8 mouse cellular contexts compared by ENCODE assay signal in the genomic region with DNA sequence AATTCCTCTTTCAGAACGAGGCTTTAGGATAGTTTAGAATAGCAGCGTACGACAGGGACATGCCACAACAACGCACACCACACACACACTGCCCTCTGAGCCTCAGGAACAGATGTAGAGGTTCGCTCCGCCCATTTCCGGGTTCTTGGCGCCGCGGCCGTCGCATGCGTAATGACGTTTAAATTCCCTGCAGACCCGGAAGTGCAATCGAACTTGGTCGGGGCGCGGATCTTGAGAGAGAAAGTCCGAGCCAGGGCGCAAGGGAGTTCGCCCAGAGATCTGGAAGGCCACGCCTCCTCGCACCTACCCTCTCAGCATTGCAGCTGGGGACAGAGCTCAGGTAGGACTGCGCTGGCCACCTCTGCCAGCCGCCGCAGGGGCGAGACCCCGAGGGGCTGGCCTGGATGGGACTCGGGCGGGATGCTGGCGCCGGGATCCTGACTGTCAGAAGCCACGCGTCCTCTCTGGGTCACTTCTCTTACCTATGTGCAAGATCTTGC. TPM values are rescaled to one million over a fixed set of nuclear protein-coding genes. Genes with fewer than 3 reads are reported as not detected.
DNase-seq lines count a peak whose midpoint lies in the region; ATAC-seq and TF ChIP-seq lines count a peak whose summit lies in the region.

No protein-coding gene starts in this region.

- peak overlapping the region; percentile 88 for H3K9ac ChIP-seq in MEL (ENCODE audit: control insufficient read depth, low read depth, low read length, poor library complexity, severe bottlenecking)
- peak overlapping the region; percentile 58 for H3K9ac ChIP-seq in forebrain, postnatal 0 days
- H3K9ac ChIP-seq in lung, embryonic 15.5 days = peak overlapping the region; percentile 66

- no peaks in the 10 kb centered on the region for H3K9me3 ChIP-seq in MEL (replicated peaks; ENCODE audit: insufficient read depth, low read length)
- no peaks in the 10 kb centered on the region for H3K9me3 ChIP-seq in forebrain, postnatal 0 days (ENCODE audit: low read length)
- H3K9me3 ChIP-seq in lung, embryonic 15.5 days = no peaks in the 10 kb centered on the region

- under 1% methylated on average over 35 of the region's 35 CpGs for WGBS in cerebellum, adult 2 months
- under 1% methylated on average over 35 of the region's 35 CpGs for WGBS in forebrain, postnatal 0 days
- WGBS in lung, embryonic 15.5 days = under 1% methylated on average over 35 of the region's 35 CpGs

- H3K79me2 ChIP-seq in MEL (ENCODE audit: control insufficient read depth, insufficient read depth, low read length, poor library complexity) = peaks cover 25% of the 10 kb centered on the region

- peaks cover 0 to 14% of the 10 kb centered on the region in 2 experiments; a peak in 2 of 4 replicates for H3K36me3 ChIP-seq in MEL (ENCODE audit: control insufficient read depth in 1 of 2, insufficient read depth in 2 of 2, low read length in 2 of 2)
- H3K36me3 ChIP-seq in forebrain, postnatal 0 days (ENCODE audit: insufficient read depth) = no peaks in the 10 kb centered on the region
- no peaks in the 10 kb centered on the region for H3K36me3 ChIP-seq in lung, embryonic 15.5 days

- ATAC-seq in forebrain, postnatal 0 days = peak; percentile 99
- peak; percentile 98 for ATAC-seq in lung, embryonic 15.5 days (ENCODE audit: borderline replicate concordance, extremely low read depth, low FRiP score, low TSS enrichment)

- peaks cover 4 to 7% of the 10 kb centered on the region in 2 experiments for H3K4me1 ChIP-seq in MEL (ENCODE audit: control insufficient read depth in 1 of 2, insufficient read depth in 2 of 2, low read length in 2 of 2)
- no peaks in the 10 kb centered on the region for H3K4me1 ChIP-seq in cerebellum, adult 2 months (ENCODE audit: control insufficient read depth, insufficient read depth, low read length)
- H3K4me1 ChIP-seq in forebrain, postnatal 0 days (ENCODE audit: insufficient read depth) = peaks cover 9% of the 10 kb centered on the region
- H3K4me1 ChIP-seq in lung, embryonic 15.5 days = peaks cover 9% of the 10 kb centered on the region; the same call in 1 of the 2 replicates

- H3K4me3 ChIP-seq in MEL (ENCODE audit: control insufficient read depth in 1 of 2, insufficient read depth in 1 of 2, low read depth in 2 of 2, low read length in 2 of 2) = peak overlapping the region; percentile 65 to 93
- peak overlapping the region; percentile 95 for H3K4me3 ChIP-seq in cerebellum, adult 2 months (replicated peaks; ENCODE audit: insufficient read depth, low read depth, low read length)
- H3K4me3 ChIP-seq in forebrain, postnatal 0 days (ENCODE audit: low read depth, low read length) = peak overlapping the region; percentile 81
- H3K4me3 ChIP-seq in lung, embryonic 15.5 days = peak overlapping the region; percentile 73

- DNase-seq in MEL (ENCODE audit: low read depth, low spot score) = peak; percentile 96
- DNase-seq in cerebellum, adult 2 months = peak; percentile 90 to 92
- peak; percentile 95 for DNase-seq in forebrain, postnatal 0 days
- peak; percentile 94 for DNase-seq in heart, postnatal 4 days
- peak; percentile 86 to 92 for DNase-seq in layer of hippocampus, adult 8-10 months (ENCODE audit: low spot score in 2 of 2)
- peak; percentile 82 for DNase-seq in ovary, adult 18-20 months (ENCODE audit: low spot score)
- DNase-seq in thymus, postnatal 0 days (ENCODE audit: low spot score) = peak; percentile 93

- no peak for TF ChIP-seq CTCF in MEL (IDR thresholded peaks at IDR 0.05 in 2 of 3, conservative IDR thresholded peaks at IDR 0.05 in 1 of 3; ENCODE audit: control insufficient read depth in 1 of 3, insufficient read depth in 1 of 3, low read depth in 2 of 3, low read length in 3 of 3, poor library complexity in 1 of 3, severe bottlenecking in 1 of 3)
- TF ChIP-seq CTCF in cerebellum, adult 2 months (IDR thresholded peaks at IDR 0.05; ENCODE audit: borderline replicate concordance, insufficient read depth, low read depth, low read length) = no peak
- no peak for TF ChIP-seq CTCF in forebrain, postnatal 0 days (IDR thresholded peaks at IDR 0.05; ENCODE audit: low read depth)

- TF ChIP-seq POLR2A in MEL (IDR thresholded peaks at IDR 0.05; ENCODE audit: control insufficient read depth in 1 of 2, insufficient read depth in 1 of 2, low read depth in 1 of 2, low read length in 2 of 2, poor library complexity in 1 of 2) = peak; percentile 70 to 96
- peak; percentile 77; the same call in 1 of the 2 replicates for TF ChIP-seq POLR2A in cerebellum, adult 2 months (IDR thresholded peaks at IDR 0.05; ENCODE audit: borderline replicate concordance, insufficient read depth, low read length)

- H3K27me3 ChIP-seq in MEL (ENCODE audit: control insufficient read depth in 1 of 2, insufficient read depth in 2 of 2, low read length in 2 of 2) = no peaks in the 10 kb centered on the region
- no peaks in the 10 kb centered on the region for H3K27me3 ChIP-seq in cerebellum, adult 2 months (ENCODE audit: control insufficient read depth, insufficient read depth, low read length)
- no peaks in the 10 kb centered on the region for H3K27me3 ChIP-seq in forebrain, postnatal 0 days (ENCODE audit: insufficient read depth, low read length)
- H3K27me3 ChIP-seq in lung, embryonic 15.5 days = no peaks in the 10 kb centered on the region

- peak overlapping the region; percentile 64 for H3K27ac ChIP-seq in MEL (ENCODE audit: control insufficient read depth, low read depth, low read length)
- H3K27ac ChIP-seq in cerebellum, adult 2 months (ENCODE audit: insufficient read depth, low read length) = no peak overlapping the region; the same call in 1 of the 2 replicates
- peak overlapping the region; percentile 64; the same call in 1 of the 2 replicates for H3K27ac ChIP-seq in forebrain, postnatal 0 days (ENCODE audit: low read depth, low read length)
- H3K27ac ChIP-seq in lung, embryonic 15.5 days = no peak overlapping the region

- H3K4me2 ChIP-seq in forebrain, postnatal 0 days (ENCODE audit: low read depth) = peak overlapping the region; percentile 81
- peak overlapping the region; percentile 65 for H3K4me2 ChIP-seq in lung, embryonic 15.5 days

- no peak for TF ChIP-seq RAD21 in MEL (IDR thresholded peaks at IDR 0.05; ENCODE audit: low read depth, low read length)

- no peak for TF ChIP-seq EP300 in MEL (IDR thresholded peaks at IDR 0.05; ENCODE audit: low read depth in 1 of 2, low read length in 2 of 2)

TF ChIP-seq in MEL, 35 proteins besides CTCF, POLR2A, EP300 and RAD21 (continues in another document):
- TF ChIP-seq NELFE (IDR thresholded peaks at IDR 0.05; ENCODE audit: low read depth, low read length) (peak; percentile 96), POLR2AphosphoS5 (IDR thresholded peaks at IDR 0.05; ENCODE audit: borderline replicate concordance, low read depth, low read length) (peak; percentile 40; the same call in 1 of the 2 replicates), TCF12 (IDR thresholded peaks at IDR 0.05; ENCODE audit: low read depth, low read length) (peak; percentile 71), SIN3A (IDR thresholded peaks at IDR 0.05; ENCODE audit: low read length) (peak; percentile 97), GABPA (IDR thresholded peaks at IDR 0.05; ENCODE audit: low read depth, low read length) (no peak), CHD1 (IDR thresholded peaks at IDR 0.05; ENCODE audit: low read depth, low read length) (no peak), ZKSCAN1 (IDR thresholded peaks at IDR 0.05; ENCODE audit: low read depth, low read length) (no peak), MXI1 (IDR thresholded peaks at IDR 0.05; ENCODE audit: low read depth, low read length) (peak; percentile 80), GATA1 (IDR thresholded peaks at IDR 0.05; ENCODE audit: low read depth, low read length) (no peak), TBP (IDR thresholded peaks at IDR 0.05; ENCODE audit: low read depth, low read length) (peak; percentile 92), USF2 (IDR thresholded peaks at IDR 0.05; ENCODE audit: borderline replicate concordance in 1 of 2, insufficient read depth in 1 of 2, low read depth in 1 of 2, low read length in 2 of 2) (no peak), POLR2AphosphoS2 (IDR thresholded peaks at IDR 0.05; ENCODE audit: low read length) (peak; percentile 93), BHLHE40 (IDR thresholded peaks at IDR 0.05; ENCODE audit: borderline replicate concordance, low read depth, low read length) (no peak), MYC (IDR thresholded peaks at IDR 0.05; ENCODE audit: low read depth, low read length) (peak; percentile 51), MAZ (IDR thresholded peaks at IDR 0.05; ENCODE audit: low read depth, low read length) (peak; percentile 20; the same call in 1 of the 2 replicates), MYB (IDR thresholded peaks at IDR 0.05; ENCODE audit: low read depth, low read length) (no peak), KAT2A (conservative IDR thresholded peaks at IDR 0.05; ENCODE audit: low read depth, low read length) (peak; percentile 64), ZC3H11A (IDR thresholded peaks at IDR 0.05; ENCODE audit: low read depth, low read length) (no peak), MEF2A (IDR thresholded peaks at IDR 0.05; ENCODE audit: extremely low read depth, insufficient replicate concordance, low read depth, low read length, poor library complexity, severe bottlenecking) (no peak), MAFK (IDR thresholded peaks at IDR 0.05; ENCODE audit: borderline replicate concordance, low read depth, low read length) (no peak), UBTF (IDR thresholded peaks at IDR 0.05; ENCODE audit: borderline replicate concordance, insufficient read depth, low read depth, low read length) (no peak), RCOR1 (IDR thresholded peaks at IDR 0.05; ENCODE audit: low read depth, low read length) (no peak), ZMIZ1 (IDR thresholded peaks at IDR 0.05; ENCODE audit: low read depth, low read length) (peak; percentile 65; the same call in 1 of the 2 replicates), CHD2 (IDR thresholded peaks at IDR 0.05; ENCODE audit: low read length) (no peak), JUND (IDR thresholded peaks at IDR 0.05; ENCODE audit: low read depth, low read length) (no peak), HCFC1 (IDR thresholded peaks at IDR 0.05; ENCODE audit: low read depth, low read length) (peak; percentile 91)

RNA-seq across cellular contexts. Expression of gene Fam172a, which starts 6.7 kb away (rescaled TPM):
- total RNA-seq in MEL (2012; rRNA removed) = 12.7 and 13.4 TPM in 2 replicates
- 100 to 1,000 TPM in 1 of 2 experiments, 10 to 100 TPM in 1; 19.6 to 358 TPM for polyA plus RNA-seq in MEL (2012; ENCODE audit: insufficient read depth in 1 of 2, insufficient read length in 2 of 2, low read depth in 1 of 2, low replicate concordance in 2 of 2, missing spikeins in 1 of 2)
- 15.2 and 16.3 TPM in 2 replicates for polyA plus RNA-seq in cerebellum, adult 2 months (2012; rRNA removed)
- total RNA-seq in forebrain, postnatal 0 days (2014; rRNA removed) = 35.5 and 38.6 TPM in 2 replicates
- 49.4 and 51.7 TPM in 2 replicates for polyA plus RNA-seq in forebrain, postnatal 0 days (2015; fragmentation: Nextera tagmentation; extraction: Ambion mirVana)
- total RNA-seq in heart, postnatal 4 days (2021) = 10 to 100 TPM; 22.9 to 24.6 TPM
- 10 to 100 TPM; 39.1 to 42.2 (median 41.0) TPM for total RNA-seq in layer of hippocampus, adult 8-10 months (2022)
- polyA plus RNA-seq in lung, embryonic 15.5 days (2015; fragmentation: Nextera tagmentation; extraction: Ambion mirVana) = 31.2 and 32.6 TPM in 2 replicates
- polyA plus RNA-seq in thymus, postnatal 0 days (2015; fragmentation: Nextera tagmentation; extraction: Ambion mirVana) = 49.8 and 50.6 TPM in 2 replicates

Comparison
In these comparisons a context has a peak if more than half of its experiments do, and no peak if none do; other contexts are left out.
1. H3K27ac ChIP-seq: peak in MEL (single experiment) and forebrain, postnatal 0 days (single experiment); none in cerebellum, adult 2 months (single experiment) and lung, embryonic 15.5 days (single experiment).
2. Peak in every context shown above with its lines, with median percentiles within 50 percentile points of each other: DNase-seq, H3K4me3 ChIP-seq and H3K9ac ChIP-seq.